Mouse (Mus musculus) kidney, postnatal 0 days (tissue): ENCODE results near the gene Ptprn2. TPM values are rescaled to one million over a fixed set of nuclear protein-coding genes. Genes with fewer than 3 reads are reported as not detected.
A peak's percentile ranks its signal among the peaks of the same experiment; 100 is the strongest.

Experiments used
- ATAC-seq: fragments of 200-750 bp; cut with Nextera tagmentation; replicated peaks from 2 replicates; pipeline ENCODE4 v1.8.0; 2017; ENCODE audit warnings: low read depth, moderate number of reproducible peaks, moderate TSS enrichment, moderate library complexity; ENCODE audit not compliant: low FRiP score
- DNase-seq: peaks from one replicate; pipeline ENCODE4 v3.0.0-alpha.2; 2016; ENCODE audit warnings: low spot score
- H3K27ac ChIP-seq: fragments of 300-500 bp; sonication (generic); 2 replicates; pipeline ENCODE4 v1.5.1; 2014; ENCODE audit warnings: mild to moderate bottlenecking
- H3K27me3 ChIP-seq: fragments of 300-500 bp; sonication (generic); 2 replicates; pipeline ENCODE4 v1.6.1; 2014; ENCODE audit warnings: low read length, mixed read lengths; ENCODE audit not compliant: insufficient read depth
- H3K36me3 ChIP-seq: fragments of 300-500 bp; sonication (generic); 2 replicates; pipeline ENCODE4 v1.6.1; 2014; ENCODE audit warnings: low read length, mixed read lengths; ENCODE audit not compliant: insufficient read depth
- H3K4me1 ChIP-seq: fragments of 300-500 bp; sonication (generic); replicated peaks from 2 replicates; pipeline ENCODE4 v1.6.1; 2014; ENCODE audit warnings: antibody characterized with exemption, low read length, mixed read lengths; ENCODE audit not compliant: insufficient read depth
- H3K4me2 ChIP-seq: fragments of 300-500 bp; sonication (generic); 2 replicates; pipeline ENCODE4 v1.6.1; 2014; ENCODE audit warnings: mild to moderate bottlenecking, low read length, moderate library complexity, mixed read lengths
- H3K4me3 ChIP-seq: fragments of 300-500 bp; sonication (generic); replicated peaks from 2 replicates; pipeline ENCODE4 v1.5.1; 2014; ENCODE audit warnings: low read depth, low read length
- H3K9ac ChIP-seq: fragments of 300-500 bp; sonication (generic); 2 replicates; pipeline ENCODE4 v1.6.1; 2014; ENCODE audit warnings: low read depth, low read length
- H3K9me3 ChIP-seq: fragments of 300-500 bp; sonication (generic); replicated peaks from 2 replicates; pipeline ENCODE4 v1.6.1; 2016; ENCODE audit warnings: low read length, inconsistent platforms, mixed read lengths
- CTCF ChIP-seq: IDR thresholded peaks from 2 replicates; pipeline ENCODE4 v1.5.1; 2016; ENCODE audit warnings: antibody characterized with exemption, low read depth, mild to moderate bottlenecking, moderate library complexity
- whole genome bisulfite sequencing: fragments of 180-500 bp; shearing (Covaris S2); extraction: QIAGEN DNeasy Blood & Tissue Kit; methylation state at CpG from one replicate; pipeline ENCODE4 v1.1.7; 2014; 5-methylcytosine and 5-hydroxymethylcytosine counted together
- polyA plus RNA-seq: library from polyadenylated mRNA; unstranded; fragments of >200 nt; fragmentation: Nextera tagmentation; extraction: Ambion mirVana; gene quantifications from 2 replicates; pipeline ENCODE4 v1.2.1, GENCODE M21; 2015

Gene Ptprn2
- polyA plus RNA-seq, 1 experiment from 2014 or later: 0.03 TPM

DNA sequence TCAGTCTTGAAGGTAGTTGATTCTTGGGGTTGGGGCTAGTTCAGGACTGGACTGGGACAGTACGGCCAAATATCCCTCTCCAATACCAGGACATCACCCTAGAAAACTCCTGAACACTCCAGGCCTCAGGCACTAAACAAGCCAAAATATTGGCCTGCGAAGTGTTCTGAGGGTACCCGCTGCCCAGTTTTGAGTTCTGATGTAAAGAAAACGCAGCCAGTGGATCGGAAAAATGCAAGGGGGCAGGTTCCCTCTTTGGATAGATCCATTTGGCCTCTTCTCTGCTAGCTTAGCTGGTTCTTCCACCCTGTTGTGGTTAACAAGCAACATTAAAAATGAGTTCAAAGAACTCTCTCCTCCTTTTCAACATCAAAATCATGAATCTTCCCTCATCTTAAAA lies 670.7 kb downstream of the Ptprn2 start:
- no peak overlapping the region for H3K9ac ChIP-seq
- DNase-seq (no peak), ATAC-seq (no peak)
- WGBS: 22% methylated on average over 5 of the region's 5 CpGs
- H3K9me3 ChIP-seq: no peaks in the 10 kb centered on the region
- no peak overlapping the region for H3K4me3 ChIP-seq
- TF ChIP-seq CTCF: no peak
- no peak overlapping the region for H3K4me2 ChIP-seq
- H3K27ac ChIP-seq: no peak overlapping the region
- H3K36me3 ChIP-seq: no peaks in the 10 kb centered on the region
- peaks cover 89% of the 10 kb centered on the region for H3K27me3 ChIP-seq
- peaks cover 9% of the 10 kb centered on the region for H3K4me1 ChIP-seq

DNA sequence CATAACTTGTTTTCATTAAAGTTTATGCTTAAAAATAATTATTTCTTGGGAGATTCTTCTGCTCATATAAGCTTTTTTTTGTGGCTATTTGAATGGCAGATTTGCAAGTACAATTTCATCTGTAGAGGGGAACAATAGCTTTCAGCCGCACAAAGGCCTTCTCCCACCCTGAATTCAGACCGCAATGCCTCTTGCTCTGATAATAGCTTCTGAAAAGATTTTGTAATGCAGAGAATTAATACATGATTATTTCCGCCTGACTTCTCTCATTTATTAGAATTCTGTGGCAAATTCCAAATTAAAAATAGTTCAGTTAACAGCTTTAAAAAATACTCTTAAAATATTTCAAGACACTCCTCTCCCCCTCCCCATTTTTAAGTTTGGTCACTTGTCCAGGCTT lies 671.3 kb downstream of the Ptprn2 start:
- no peak overlapping the region for H3K4me2 ChIP-seq
- no peak overlapping the region for H3K27ac ChIP-seq
- TF ChIP-seq CTCF: no peak
- H3K9me3 ChIP-seq: no peaks in the 10 kb centered on the region
- ATAC-seq: no peak
- 79% methylated on average over 3 of the region's 3 CpGs for WGBS
- peaks cover 9% of the 10 kb centered on the region for H3K4me1 ChIP-seq
- H3K27me3 ChIP-seq: peaks cover 89% of the 10 kb centered on the region
- no peaks in the 10 kb centered on the region for H3K36me3 ChIP-seq
- no peak overlapping the region for H3K4me3 ChIP-seq
- no peak overlapping the region for H3K9ac ChIP-seq
- DNase-seq: no peak

DNA sequence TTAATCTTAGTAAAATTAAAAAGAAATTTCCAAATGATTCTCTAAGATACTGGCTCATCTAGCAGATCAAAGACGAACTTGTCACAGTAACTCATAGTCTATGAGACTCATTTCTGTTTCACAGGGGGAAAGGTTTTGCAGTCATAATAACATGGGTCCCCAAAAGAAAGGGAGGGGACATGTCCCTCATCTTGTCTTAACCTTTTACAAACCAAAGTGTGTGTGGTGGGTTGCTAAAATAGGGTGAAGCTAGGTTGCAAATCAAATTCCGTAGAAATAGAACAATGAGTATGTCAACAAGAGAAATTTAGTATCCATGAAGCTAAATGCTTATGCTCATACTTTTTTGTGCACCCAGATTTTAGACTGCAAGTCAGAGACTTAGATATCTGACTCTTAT lies 671.7 kb downstream of the Ptprn2 start:
- Histone ChIP-seq H3K9me3 (no peaks in the 10 kb centered on the region), H3K27me3 (peaks cover 89% of the 10 kb centered on the region), H3K36me3 (no peaks in the 10 kb centered on the region), H3K4me2 (no peak overlapping the region), H3K27ac (no peak overlapping the region), H3K9ac (no peak overlapping the region), H3K4me3 (no peak overlapping the region), H3K4me1 (peaks cover 9% of the 10 kb centered on the region)
- no peak for TF ChIP-seq CTCF
- 65% methylated on average over 2 of the region's 2 CpGs for WGBS
- DNase-seq (no peak), ATAC-seq (no peak)

DNA sequence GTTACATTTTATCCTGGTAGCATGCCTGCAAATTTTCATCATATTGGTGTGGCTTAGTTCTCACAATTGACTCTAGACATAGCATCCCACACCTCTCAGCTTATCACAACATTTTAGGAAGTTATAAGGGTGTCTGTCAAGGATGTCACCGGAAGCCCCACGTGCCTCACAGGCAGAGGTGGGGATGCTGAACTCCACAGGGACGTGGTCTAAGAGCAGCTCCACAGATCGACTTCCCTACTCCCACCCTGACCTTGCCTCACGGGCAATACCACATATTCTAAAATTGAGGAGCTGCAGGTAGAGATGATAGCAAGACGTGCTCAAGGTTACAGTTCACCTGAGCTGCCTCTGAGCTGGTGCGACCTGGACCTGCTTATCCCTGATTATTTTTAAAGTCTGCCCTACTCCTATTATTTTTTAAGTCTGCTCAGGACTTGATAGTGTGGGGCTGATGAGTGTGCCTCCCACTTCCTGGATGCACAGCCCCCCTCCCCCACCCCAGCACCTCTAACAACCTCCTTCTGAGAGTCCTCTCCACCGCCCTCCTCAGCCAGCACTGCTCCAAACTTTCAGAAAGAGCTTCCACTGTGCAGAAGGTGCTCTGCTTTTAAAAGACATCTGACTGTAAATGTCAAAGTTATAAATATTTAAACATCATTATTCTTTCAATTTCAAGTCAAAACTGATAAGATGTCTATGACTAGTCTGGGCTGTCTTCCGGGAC lies 672.3 kb downstream of the Ptprn2 start:
- TF ChIP-seq CTCF: no peak
- Histone ChIP-seq H3K4me3 (no peak overlapping the region), H3K9me3 (no peaks in the 10 kb centered on the region), H3K4me2 (no peak overlapping the region), H3K27me3 (peaks cover 83% of the 10 kb centered on the region), H3K36me3 (no peaks in the 10 kb centered on the region), H3K4me1 (peaks cover 9% of the 10 kb centered on the region), H3K27ac (no peak overlapping the region), H3K9ac (no peak overlapping the region)
- 18% methylated on average over 9 of the region's 9 CpGs for WGBS
- ATAC-seq (no peak), DNase-seq (no peak)

DNA sequence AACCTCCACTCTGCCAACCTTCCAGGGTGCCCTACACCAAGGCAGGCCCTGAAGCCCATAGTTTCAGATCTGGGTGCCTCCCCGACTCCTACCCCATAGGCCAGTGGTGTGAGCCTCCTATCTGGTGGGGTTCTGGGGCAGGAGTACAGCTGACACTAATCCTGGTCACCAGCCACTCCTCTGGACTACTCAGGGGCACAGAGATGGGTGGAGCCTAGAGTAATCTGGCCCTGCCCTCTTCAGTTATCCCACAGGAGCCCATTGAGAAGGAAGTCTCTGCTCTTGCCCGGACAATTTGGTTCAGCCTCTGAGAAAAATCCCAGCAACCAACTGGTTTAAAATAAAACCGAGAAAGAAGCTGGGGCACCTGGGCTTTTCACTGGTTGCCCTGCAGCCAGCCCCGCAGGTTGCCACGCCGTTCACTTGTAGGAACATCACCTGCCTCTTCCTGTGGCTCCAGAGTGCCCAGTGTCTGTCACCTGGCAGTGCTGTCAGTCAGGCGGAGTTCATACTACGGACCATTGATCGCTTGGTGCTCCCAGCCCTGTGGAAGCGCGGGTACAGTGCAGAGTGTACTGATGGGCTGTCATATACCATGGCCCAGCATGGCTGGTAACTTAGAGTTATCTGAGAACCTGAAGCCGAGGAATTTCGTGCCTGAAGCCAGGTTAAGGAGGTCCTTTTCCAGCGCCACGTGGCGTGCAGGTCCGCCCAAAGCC lies 673.6 kb downstream of the Ptprn2 start:
- Histone ChIP-seq H3K4me3 (no peak overlapping the region; the same call in 1 of the 2 replicates), H3K9me3 (no peaks in the 10 kb centered on the region), H3K9ac (no peak overlapping the region), H3K4me2 (peak overlapping the region; percentile 48), H3K4me1 (peaks cover 9% of the 10 kb centered on the region), H3K27ac (no peak overlapping the region), H3K36me3 (no peaks in the 10 kb centered on the region), H3K27me3 (peaks cover 70% of the 10 kb centered on the region)
- DNase-seq: no peak
- peak; percentile 62 for ATAC-seq
- WGBS: 7% methylated on average over 17 of the region's 17 CpGs
- TF ChIP-seq CTCF: no peak

DNA sequence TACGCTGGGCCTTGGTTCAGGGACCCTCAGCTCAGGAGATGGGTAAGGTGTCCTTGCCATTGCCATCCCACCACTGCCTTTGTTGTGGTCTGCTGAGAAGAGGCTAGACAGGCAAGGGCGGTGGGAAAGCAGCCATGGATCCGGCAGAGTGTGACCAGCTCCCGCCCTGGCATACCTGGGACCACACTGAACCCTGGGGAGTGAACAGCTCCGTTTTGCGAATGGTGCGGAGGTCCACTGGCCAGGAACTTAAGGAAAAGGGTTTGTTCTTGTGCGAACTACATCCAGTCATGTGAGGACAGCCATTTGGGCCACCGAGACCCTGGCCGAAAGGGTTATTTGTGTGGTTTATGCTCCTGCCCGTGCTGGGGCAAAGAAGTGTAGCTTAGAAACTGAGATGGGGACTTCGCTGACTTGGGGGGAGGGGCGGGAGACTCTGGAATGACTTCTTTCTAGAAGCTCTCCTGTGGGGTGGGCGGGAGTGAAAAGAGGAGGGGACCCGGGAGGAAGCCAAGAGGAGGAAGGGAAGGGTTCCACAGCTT lies 674.2 kb downstream of the Ptprn2 start:
- no peak; the same call in 1 of the 2 replicates for ATAC-seq
- TF ChIP-seq CTCF: no peak
- WGBS: 3% methylated on average over 14 of the region's 15 CpGs
- DNase-seq: no peak
- Histone ChIP-seq H3K4me1 (peaks cover 9% of the 10 kb centered on the region), H3K27ac (no peak overlapping the region), H3K4me2 (peak overlapping the region; percentile 48), H3K36me3 (no peaks in the 10 kb centered on the region), H3K27me3 (peaks cover 64% of the 10 kb centered on the region), H3K9ac (no peak overlapping the region), H3K9me3 (no peaks in the 10 kb centered on the region), H3K4me3 (peak overlapping the region; percentile 18)
